Comparison of ENCODE assay signal across 8 mouse cellular contexts in genomic region chr16:20693111-20693701, GRCm38 (mm10). TPM values are rescaled to one million over a fixed set of nuclear protein-coding genes. Genes with fewer than 3 reads are reported as not detected.
DNase-seq lines count a peak whose midpoint lies in the region; ATAC-seq lines count a peak whose summit lies in the region.

TSS of gene Fam131a (plus strand) at chr16:20693241.

- under 1% methylated on average over 36 of the region's 37 CpGs for WGBS in forebrain, embryonic 10.5 days
- under 1% methylated on average over 37 of the region's 37 CpGs for WGBS in heart, embryonic 13.5 days
- under 1% methylated on average over 36 of the region's 37 CpGs for WGBS in kidney, embryonic 16.5 days
- 1% methylated on average over 34 of the region's 37 CpGs for WGBS in stomach, embryonic 14.5 days

- H3K36me3 ChIP-seq in forebrain, embryonic 10.5 days (replicated peaks): peaks cover 43% of the 10 kb centered on the region
- H3K36me3 ChIP-seq in heart, embryonic 13.5 days: peaks cover 45% of the 10 kb centered on the region
- peaks cover 36% of the 10 kb centered on the region for H3K36me3 ChIP-seq in kidney, embryonic 16.5 days (ENCODE audit: insufficient read depth, low read length)
- H3K36me3 ChIP-seq in stomach, embryonic 14.5 days (ENCODE audit: control insufficient read depth, insufficient read depth, low read length): peaks cover 37% of the 10 kb centered on the region

- peak within 1 kb of the TSS; percentile 86 for H3K4me3 ChIP-seq in brown adipose tissue, adult 24 weeks (ENCODE audit: insufficient read depth, low read depth, low read length)
- H3K4me3 ChIP-seq in forebrain, embryonic 10.5 days: peak within 1 kb of the TSS; percentile 61
- H3K4me3 ChIP-seq in heart, embryonic 13.5 days: peak within 1 kb of the TSS; percentile 68
- H3K4me3 ChIP-seq in kidney, embryonic 16.5 days (ENCODE audit: low read length): peak within 1 kb of the TSS; percentile 73
- H3K4me3 ChIP-seq in stomach, embryonic 14.5 days (ENCODE audit: low read depth, low read length): peak within 1 kb of the TSS; percentile 56

- peak within 1 kb of the TSS; percentile 84 for H3K27ac ChIP-seq in brown adipose tissue, adult 24 weeks (replicated peaks; ENCODE audit: low read depth, low read length)
- peak within 1 kb of the TSS; percentile 88 for H3K27ac ChIP-seq in forebrain, embryonic 10.5 days
- peak within 1 kb of the TSS; percentile 84 for H3K27ac ChIP-seq in heart, embryonic 13.5 days (replicated peaks)
- peak within 1 kb of the TSS; percentile 88 for H3K27ac ChIP-seq in kidney, embryonic 16.5 days (ENCODE audit: low read length)
- peak within 1 kb of the TSS; percentile 84 for H3K27ac ChIP-seq in stomach, embryonic 14.5 days (ENCODE audit: low read length)

- DNase-seq in CD4-positive, CD25-positive, alpha-beta regulatory T cell, adult 2 months (ENCODE audit: low read depth, low spot score): peak; percentile 84
- DNase-seq in forebrain, embryonic 10.5 days (ENCODE audit: extremely low spot score, low spot score): peak; percentile 93
- DNase-seq in liver: peak; percentile 89

- peaks cover 19% of the 10 kb centered on the region for H3K27me3 ChIP-seq in forebrain, embryonic 10.5 days (ENCODE audit: poor library complexity, severe bottlenecking)
- peaks cover 8% of the 10 kb centered on the region for H3K27me3 ChIP-seq in heart, embryonic 13.5 days (replicated peaks)
- no peaks in the 10 kb centered on the region for H3K27me3 ChIP-seq in kidney, embryonic 16.5 days (ENCODE audit: insufficient read depth, low read length)
- H3K27me3 ChIP-seq in stomach, embryonic 14.5 days (ENCODE audit: control insufficient read depth, insufficient read depth, low read length): no peaks in the 10 kb centered on the region

- peaks cover 6% of the 10 kb centered on the region for H3K4me1 ChIP-seq in brown adipose tissue, adult 24 weeks (ENCODE audit: control insufficient read depth, insufficient read depth, insufficient read length, low read length)
- peaks cover 49% of the 10 kb centered on the region for H3K4me1 ChIP-seq in forebrain, embryonic 10.5 days
- peaks cover 39% of the 10 kb centered on the region for H3K4me1 ChIP-seq in heart, embryonic 13.5 days
- peaks cover 31% of the 10 kb centered on the region for H3K4me1 ChIP-seq in kidney, embryonic 16.5 days (ENCODE audit: insufficient read depth, low read length)
- H3K4me1 ChIP-seq in stomach, embryonic 14.5 days (ENCODE audit: control insufficient read depth, insufficient read depth, low read length): peaks cover 7% of the 10 kb centered on the region

- no peaks in the 10 kb centered on the region for H3K9me3 ChIP-seq in forebrain, embryonic 10.5 days
- H3K9me3 ChIP-seq in heart, embryonic 13.5 days: no peaks in the 10 kb centered on the region
- H3K9me3 ChIP-seq in kidney, embryonic 16.5 days (ENCODE audit: low read length): no peaks in the 10 kb centered on the region
- H3K9me3 ChIP-seq in stomach, embryonic 14.5 days (ENCODE audit: control insufficient read depth, low read depth, low read length): no peaks in the 10 kb centered on the region

- peak; percentile 88 for ATAC-seq in heart, embryonic 13.5 days (ENCODE audit: extremely low read depth, insufficient number of reproducible peaks, low FRiP score, low TSS enrichment)
- peak; percentile 95 for ATAC-seq in kidney, embryonic 16.5 days (ENCODE audit: low FRiP score, low TSS enrichment)
- peak; percentile 74 for ATAC-seq in monocyte, adult 5-6 weeks (replicated peaks; ENCODE audit: insufficient number of reproducible peaks, low FRiP score, low TSS enrichment, poor library complexity, severe bottlenecking)
- peak; percentile 94 for ATAC-seq in stomach, embryonic 14.5 days (ENCODE audit: insufficient number of reproducible peaks, insufficient read depth, low FRiP score, low read depth)

- peak within 1 kb of the TSS; percentile 86 for H3K9ac ChIP-seq in heart, embryonic 13.5 days
- H3K9ac ChIP-seq in kidney, embryonic 16.5 days (replicated peaks; ENCODE audit: low read length): peak within 1 kb of the TSS; percentile 79
- H3K9ac ChIP-seq in stomach, embryonic 14.5 days (replicated peaks; ENCODE audit: low read depth, low read length): peak within 1 kb of the TSS; percentile 55

- H3K4me2 ChIP-seq in heart, embryonic 13.5 days: peak within 1 kb of the TSS; percentile 86
- peak within 1 kb of the TSS; percentile 93 for H3K4me2 ChIP-seq in kidney, embryonic 16.5 days (replicated peaks; ENCODE audit: low read depth, low read length)
- H3K4me2 ChIP-seq in stomach, embryonic 14.5 days (replicated peaks; ENCODE audit: low read depth, low read length): peak within 1 kb of the TSS; percentile 69

RNA-seq across cellular contexts. Expression of gene Fam131a, which starts in this region (rescaled TPM):
- polyA plus RNA-seq in brown adipose tissue, adult 24 weeks (2012; ENCODE audit: insufficient read depth, insufficient read length, missing spikeins): 1.5 and 3.8 TPM in 2 replicates
- 6.3 and 7.1 TPM in 2 replicates for polyA plus RNA-seq in forebrain, embryonic 10.5 days (2016; fragmentation: Nextera tagmentation; extraction: Ambion mirVana)
- polyA plus RNA-seq in heart, embryonic 13.5 days (2015; fragmentation: Nextera tagmentation; extraction: Ambion mirVana): 5.1 and 6.0 TPM in 2 replicates
- polyA plus RNA-seq in kidney, embryonic 16.5 days (2015; fragmentation: Nextera tagmentation; extraction: Ambion mirVana): 7.6 and 8.0 TPM in 2 replicates
- total RNA-seq in monocyte, adult 5-6 weeks (2017): 1.8 to 5.8 TPM (median 3.5 TPM) in 3 replicates
- 7.5 and 8.3 TPM in 2 replicates for polyA plus RNA-seq in stomach, embryonic 14.5 days (2014; fragmentation: Nextera tagmentation; extraction: Ambion mirVana)

Comparison
In these comparisons a context has a peak if more than half of its experiments do, and no peak if none do; other contexts are left out.
1. Peak in every context shown above with its lines: DNase-seq, ATAC-seq, H3K4me3 ChIP-seq and H3K27ac ChIP-seq.